Mouse (Mus musculus): ENCODE data around the gene Zfp935. TPM values are rescaled to one million over a fixed set of nuclear protein-coding genes. Genes with fewer than 3 reads are reported as not detected.

The Zfp935 gene
- not detected in 2 replicates for total RNA-seq (2023)

DNA sequence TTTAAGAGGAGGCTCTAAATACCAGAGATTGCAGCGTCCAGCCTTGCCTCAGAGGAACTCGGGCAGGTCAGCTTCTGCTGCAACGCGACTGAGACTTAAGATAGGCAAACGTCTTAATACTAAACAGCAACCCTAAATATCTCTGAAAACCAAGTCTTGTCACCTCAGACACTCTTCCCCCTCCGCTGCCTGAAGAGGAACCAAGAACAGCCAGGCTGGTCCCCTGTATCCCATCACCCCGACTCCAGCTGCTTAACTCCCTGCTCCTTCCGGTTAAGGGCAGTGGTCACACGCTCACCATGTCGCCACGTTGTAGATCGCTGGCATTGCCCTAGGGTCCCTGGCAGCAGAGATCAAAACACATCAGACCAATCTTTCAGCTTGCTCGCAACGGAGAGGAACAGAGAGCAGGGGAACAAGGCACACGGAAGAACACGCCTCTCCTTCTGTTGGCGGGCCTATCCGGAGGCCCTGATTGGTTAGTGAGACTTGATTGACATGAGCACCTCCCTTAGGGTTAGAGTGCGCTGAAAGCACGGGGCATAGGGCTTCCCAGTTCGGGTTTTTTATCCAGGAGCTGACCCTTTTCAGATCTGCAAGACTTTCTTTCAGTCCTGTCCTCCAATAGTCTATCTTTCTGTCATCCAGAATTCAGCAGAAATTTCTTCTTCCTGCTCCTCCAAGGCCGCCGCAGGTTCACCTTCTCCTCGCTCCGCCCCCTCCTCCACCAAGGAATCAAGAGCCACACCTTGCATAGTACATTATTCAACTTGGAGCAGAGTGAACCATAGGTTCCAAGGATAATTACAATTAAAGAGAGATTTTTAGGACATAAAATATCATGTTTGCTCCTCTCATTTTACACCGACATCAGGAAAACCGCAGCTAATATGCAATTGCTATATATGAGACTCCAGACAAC is at the start of gene Zfp935:
Gene Zfp935 (minus strand): TSS at position 323 of the 922 bp plus-strand sequence.

GRCm38 (mm10) chr13:62571099-62571498 is 12.8 kb upstream of the Zfp935 start, which contains the start of gene Zfp934:
TSS of gene Zfp934 (minus strand) at chr13:62571199.

GRCm38 (mm10) chr13:62466424-62467334 is 91.6 kb downstream of the Zfp935 start, which contains the start of gene Gm49359:
TSS of gene Gm49359 (minus strand) at chr13:62466832.

Other genes starting within 250 kb of the Zfp935 start
- gene Gm3604, start 175.3 kb downstream of the Zfp935 start, total RNA-seq (2023), result 0.27 TPM in 1 of 2 replicates, not detected in the other
- 7.0 TPM in 2 replicates for gene Gm49359, start 91.7 kb downstream of the Zfp935 start, total RNA-seq (2023)
- gene Zfp934, start 12.7 kb upstream of the Zfp935 start, total RNA-seq (2023), result 3.1 TPM in 2 replicates
- 0.66 and 2.7 TPM in 2 replicates for gene 6720489N17Rik, start 65.7 kb upstream of the Zfp935 start, total RNA-seq (2023)
- gene Platr25, start 202.2 kb upstream of the Zfp935 start, total RNA-seq (2023), result 5.1 and 6.2 TPM in 2 replicates
- gene Gm5141, start 227.3 kb upstream of the Zfp935 start, total RNA-seq (2023), result 0.77 and 1.4 TPM in 2 replicates

Data from neutrophil, adult 65 days (primary cell).